Mouse (Mus musculus) thymus, postnatal 25 days (tissue): ENCODE results near the gene Ttl.

Experiments
- DNase-seq: peaks from one replicate; pipeline ENCODE4 v3.0.0; 2022

The Ttl gene

GRCm38 (mm10) chr2:129087520-129087919 lies 21.8 kb downstream of the Ttl start:
- DNase-seq: no peak

GRCm38 (mm10) chr2:129090370-129090769 lies 24.6 kb downstream of the Ttl start:
- no peak for DNase-seq

- DNase-seq: no peak
These were observed 27.1 kb downstream of the Ttl start for GRCm38 (mm10) chr2:129092810-129093209.

DNA sequence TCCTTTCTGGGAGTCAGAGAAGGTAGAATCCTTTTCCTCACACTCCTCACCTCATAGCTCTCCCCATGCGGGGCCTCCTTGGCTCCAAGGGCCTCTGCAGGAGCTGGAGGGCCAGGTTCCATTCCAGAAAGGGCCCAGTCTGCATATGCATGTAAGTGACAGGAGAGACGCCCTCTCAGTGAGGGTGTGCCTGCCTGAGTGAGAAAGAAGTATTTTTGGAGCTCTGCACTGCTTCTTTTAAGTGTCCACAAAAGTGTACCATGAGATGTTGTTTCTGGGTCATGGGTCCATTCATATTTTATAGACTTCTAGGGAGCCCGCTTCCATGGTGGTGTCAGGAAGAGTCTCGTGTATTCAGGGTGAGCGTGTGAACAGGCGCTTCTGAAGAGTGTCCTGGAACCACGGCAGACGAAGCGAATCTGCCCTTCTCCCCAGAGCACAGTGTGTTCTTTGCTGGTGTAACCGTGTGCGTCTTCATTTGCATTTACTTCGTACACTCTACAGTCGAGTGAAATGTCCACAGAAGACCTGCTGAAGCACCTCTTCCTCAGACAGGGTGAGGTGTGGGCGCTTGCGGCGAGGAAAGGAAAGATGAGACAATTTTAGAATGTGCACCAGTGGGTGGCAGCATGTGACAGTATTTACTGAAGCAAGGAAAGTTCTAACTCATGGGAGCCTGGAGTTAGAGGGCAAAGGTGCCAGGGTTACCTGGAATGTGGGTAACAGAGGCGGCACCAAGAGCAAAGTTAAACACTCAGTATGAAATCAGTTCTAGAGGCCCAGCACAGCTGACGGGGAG lies 28.4 kb downstream of the Ttl start:
- no peak for DNase-seq

DNA sequence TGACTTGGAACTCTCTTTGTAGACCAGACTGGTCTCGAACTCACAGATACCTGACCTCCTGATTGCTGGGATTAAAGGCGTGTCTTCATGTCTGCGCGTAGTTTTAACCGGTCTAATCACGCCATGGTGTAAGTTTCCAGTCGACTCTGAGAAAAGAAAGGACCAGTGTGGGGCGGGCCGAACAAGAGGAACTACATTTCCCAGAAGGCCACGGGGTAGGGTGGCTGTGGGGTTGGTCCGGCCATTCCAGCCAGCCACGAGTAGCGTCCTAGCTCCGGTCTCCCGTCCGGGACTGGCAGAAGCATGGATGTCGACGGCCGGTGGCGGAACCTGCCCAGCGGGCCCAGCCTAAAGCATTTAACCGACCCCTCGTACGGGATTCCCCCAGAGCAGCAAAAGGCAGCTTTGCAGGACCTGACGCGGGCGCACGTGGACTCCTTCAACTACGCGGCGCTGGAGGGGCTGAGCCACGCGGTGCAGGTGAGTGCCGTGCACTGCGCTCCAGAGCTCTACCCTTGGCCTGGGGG lies 35.1 kb downstream of the Ttl start, which contains the start of gene Polr1b:
TSS of gene Polr1b (plus strand) at position 212 of the 527 bp plus-strand sequence.
- DNase-seq: peak; percentile 86

DNA sequence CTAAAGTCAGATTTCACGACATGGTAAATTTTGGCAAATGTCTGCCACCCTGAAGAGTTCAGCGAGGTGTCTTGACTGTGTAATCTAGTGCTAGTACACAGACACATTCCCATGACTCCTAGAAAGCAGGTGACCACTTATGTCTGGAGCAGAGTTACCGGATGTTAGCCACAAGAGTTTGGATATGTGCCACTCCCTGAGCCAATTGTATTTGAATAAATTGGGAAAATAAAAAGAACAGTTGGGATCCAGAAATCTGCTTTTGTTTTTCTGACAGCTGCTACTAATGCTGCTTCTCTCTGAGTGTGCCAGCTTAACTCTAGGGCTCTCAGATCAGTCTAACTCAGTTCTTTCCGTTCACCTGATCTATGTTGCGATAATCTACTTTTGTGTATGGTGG lies 47.2 kb downstream of the Ttl start:
- no peak for DNase-seq

DNA sequence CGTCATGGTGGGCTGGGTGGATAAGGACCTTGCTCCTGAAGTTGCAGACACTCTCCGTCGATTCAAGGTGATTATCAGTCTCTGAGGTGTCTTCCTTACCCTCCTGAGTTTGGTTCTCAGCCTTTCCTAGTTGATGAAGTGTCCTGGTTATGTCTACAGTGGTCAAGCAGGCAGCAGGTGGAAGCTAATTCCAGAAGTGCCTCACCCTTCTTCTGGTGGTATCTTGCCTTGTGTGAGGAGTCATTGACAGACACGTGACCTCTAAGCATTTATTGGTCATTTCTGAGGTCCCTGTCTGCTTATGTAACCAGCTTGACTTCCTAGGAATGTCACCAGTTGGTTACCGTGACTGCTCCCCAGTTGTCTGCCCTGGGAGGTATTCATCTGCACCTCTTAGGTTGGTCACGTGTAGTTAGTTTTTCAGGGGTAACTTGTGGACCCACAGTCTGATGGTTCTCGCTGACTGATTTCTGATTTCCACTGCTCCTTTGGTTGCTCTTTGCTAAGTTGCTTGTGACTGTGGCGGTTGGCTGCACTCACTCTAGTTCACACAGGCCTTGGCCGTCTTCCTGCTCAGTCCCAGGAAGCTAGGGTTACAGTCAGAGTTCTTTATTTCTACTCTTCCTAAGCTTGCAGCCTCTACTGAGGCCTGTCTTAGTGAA lies 50.1 kb downstream of the Ttl start:
- DNase-seq: no peak

DNA sequence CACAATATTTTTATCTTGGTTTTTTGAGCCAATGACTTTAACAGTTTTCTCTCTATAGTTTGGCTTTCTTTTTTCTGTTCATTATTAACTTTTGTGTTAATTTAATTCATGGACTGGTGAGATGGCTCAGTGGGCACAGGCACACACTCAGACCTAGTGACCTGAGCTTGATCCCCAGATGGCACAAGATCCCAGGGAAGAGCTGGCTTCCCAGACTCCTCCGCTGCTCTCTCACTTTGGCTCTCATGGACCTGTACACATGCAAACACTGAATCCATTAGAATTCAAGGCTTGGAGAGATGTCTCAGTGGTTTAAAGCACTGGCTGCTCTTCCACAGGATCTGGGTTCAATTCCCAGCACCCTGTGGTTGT lies 50.6 kb downstream of the Ttl start:
- DNase-seq: no peak

DNA sequence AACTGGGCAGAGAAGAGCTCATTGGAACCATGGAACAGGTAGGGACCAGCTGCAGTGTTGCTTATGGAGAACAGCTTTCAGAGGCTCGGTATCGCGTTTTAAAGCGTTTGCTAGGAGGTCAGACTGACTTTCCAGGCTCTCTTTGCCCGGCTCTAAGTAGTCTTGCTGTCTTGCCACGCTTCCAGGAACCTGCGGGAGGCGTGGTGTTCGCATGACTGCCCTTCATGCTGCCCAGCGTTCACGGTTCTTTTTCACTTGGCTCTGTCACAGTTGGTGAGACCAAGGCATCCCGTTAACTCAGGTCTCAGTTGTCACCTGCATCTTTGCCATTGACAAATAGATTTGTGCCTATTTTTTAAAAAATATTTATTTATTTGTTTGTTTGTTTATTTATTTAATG lies 52.3 kb downstream of the Ttl start:
- no peak for DNase-seq

GRCm38 (mm10) chr2:129121986-129122385 lies 56.2 kb downstream of the Ttl start:
- DNase-seq: no peak

DNA sequence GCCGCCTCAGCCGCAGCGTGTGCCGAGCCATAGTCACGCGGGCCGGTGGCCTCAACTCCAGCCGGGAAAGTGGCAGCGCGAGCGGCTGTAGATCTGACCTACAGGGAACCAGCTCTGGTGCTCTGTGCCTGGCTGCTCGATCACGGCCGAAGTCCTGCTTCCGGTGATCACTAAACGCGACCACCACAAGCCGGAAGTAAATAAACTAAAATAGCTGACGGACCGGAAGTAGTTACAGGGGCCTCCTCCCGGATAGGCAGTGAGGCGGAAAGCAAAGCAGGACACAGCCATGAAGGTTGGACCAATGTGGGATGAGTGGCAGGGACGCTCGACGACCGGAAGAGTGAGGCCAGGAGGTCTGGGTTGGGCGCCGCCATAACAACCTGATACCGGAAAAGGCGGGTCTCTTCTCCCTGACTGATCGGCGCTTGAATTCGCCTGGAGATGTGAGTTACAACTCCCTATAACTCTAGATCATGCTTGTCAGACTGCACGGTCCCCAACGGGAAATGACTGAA lies 63.7 kb downstream of the Ttl start, which contains the start of gene Chchd5:
TSS of gene Chchd5 (plus strand) at position 289 of the 518 bp plus-strand sequence.
- DNase-seq: peak; percentile 77

GRCm38 (mm10) chr2:129129987-129130545 lies 64.3 kb downstream of the Ttl start:
- DNase-seq: peak; percentile 85

DNA sequence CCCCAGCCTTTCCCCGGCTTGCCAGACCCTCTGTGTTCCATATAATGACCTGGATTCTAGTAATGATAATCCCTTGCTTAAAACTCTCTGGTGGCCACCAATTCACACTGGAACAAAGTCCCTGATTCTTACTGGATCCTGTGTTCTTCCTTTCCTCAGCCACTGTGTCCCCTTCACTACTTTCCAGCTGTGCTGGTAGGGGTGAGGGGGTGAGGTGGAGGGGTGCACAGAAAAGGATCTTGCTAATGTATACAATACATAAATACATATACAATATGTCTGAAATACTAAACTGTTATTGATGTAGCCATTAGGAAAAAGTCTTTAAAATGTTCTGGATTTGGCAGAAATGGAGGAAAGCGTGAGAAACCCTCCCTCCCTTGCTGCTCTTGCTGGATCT lies 65.0 kb downstream of the Ttl start:
- peak; percentile 37 for DNase-seq

- peak; percentile 44 for DNase-seq
These were observed 66.5 kb downstream of the Ttl start for GRCm38 (mm10) chr2:129132231-129132630.

- DNase-seq: no peak
These were observed 67.5 kb downstream of the Ttl start for GRCm38 (mm10) chr2:129133006-129133805.

- DNase-seq: no peak
These were observed 74.2 kb downstream of the Ttl start for GRCm38 (mm10) chr2:129139906-129140305.
